Mouse (Mus musculus): ENCODE results near the gene Foxp1.

The Foxp1 gene

GRCm38 (mm10) chr6:99359036-99359698 is 163.4 kb downstream of the Foxp1 start:
- DNase-seq (ENCODE audit: low spot score) = no peak

DNA sequence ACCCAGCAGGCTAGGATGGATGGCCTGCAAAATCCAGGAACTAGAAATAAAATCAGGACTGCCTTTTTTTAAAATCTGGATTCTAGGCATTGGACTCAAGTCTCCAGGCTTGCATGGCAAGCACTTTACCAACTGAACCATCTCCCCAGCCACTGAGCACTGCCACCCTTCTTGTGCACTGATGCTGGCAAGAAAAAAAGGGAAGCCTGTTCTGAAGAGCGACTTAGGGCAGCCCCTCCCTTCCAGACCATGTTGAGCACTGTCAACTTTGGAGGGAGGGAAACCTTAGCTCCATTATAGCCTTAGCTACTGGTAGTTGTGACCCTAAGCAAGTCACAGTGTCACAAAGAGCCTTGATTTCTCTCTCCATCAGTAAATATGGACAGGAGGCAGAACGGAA is 164.6 kb downstream of the Foxp1 start:
- no peak for DNase-seq (ENCODE audit: low spot score)

DNA sequence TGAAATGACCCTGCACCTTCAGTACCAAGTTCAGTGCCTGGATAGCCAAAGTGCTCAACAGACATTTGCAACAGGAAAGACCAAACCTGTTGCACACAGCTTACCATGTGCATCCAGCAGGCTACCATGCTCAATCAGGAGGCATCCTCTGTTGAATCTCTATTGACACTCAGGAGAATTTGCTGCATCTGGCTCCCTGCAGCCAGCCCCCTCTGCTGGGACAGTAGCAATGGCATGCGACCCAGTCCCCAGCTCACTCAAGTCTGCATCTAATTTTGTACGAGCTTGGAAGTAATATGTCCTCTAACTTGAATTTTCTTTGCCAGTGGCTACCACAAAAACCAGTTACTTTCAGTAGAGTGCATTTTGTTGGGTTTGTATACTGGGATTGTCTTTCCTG is 168.2 kb downstream of the Foxp1 start:
- no peak for DNase-seq (ENCODE audit: low spot score)

DNA sequence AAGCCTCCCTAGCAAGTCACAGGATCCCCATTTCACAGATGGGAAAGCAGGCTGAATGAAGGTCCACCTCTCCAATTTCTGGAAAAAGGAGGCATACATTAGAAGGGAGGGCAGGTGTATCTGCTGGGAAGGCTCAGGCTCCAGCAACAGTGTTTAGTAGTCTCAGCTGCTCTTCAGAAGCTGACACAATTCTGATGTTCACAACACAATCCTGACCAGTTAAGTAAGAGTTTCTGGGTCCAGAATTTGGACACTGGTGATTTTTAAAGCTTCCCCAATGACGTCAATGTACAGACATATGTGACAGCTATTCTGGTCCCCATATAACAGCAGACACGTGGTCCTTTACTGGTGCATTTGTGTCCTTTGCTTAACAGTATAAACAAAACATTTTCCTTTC is 169.1 kb downstream of the Foxp1 start:
- no peak for DNase-seq (ENCODE audit: low spot score)

GRCm38 (mm10) chr6:99350566-99350965 is 172.0 kb downstream of the Foxp1 start:
- DNase-seq (ENCODE audit: low spot score) = no peak

- peak; percentile 55 for DNase-seq (ENCODE audit: low spot score)
These were observed 172.4 kb downstream of the Foxp1 start for GRCm38 (mm10) chr6:99350156-99350555.

GRCm38 (mm10) chr6:99347836-99348235 is 174.7 kb downstream of the Foxp1 start:
- peak; percentile 63 for DNase-seq (ENCODE audit: low spot score)

GRCm38 (mm10) chr6:99344966-99345365 is 177.6 kb downstream of the Foxp1 start:
- no peak for DNase-seq (ENCODE audit: low spot score)

DNA sequence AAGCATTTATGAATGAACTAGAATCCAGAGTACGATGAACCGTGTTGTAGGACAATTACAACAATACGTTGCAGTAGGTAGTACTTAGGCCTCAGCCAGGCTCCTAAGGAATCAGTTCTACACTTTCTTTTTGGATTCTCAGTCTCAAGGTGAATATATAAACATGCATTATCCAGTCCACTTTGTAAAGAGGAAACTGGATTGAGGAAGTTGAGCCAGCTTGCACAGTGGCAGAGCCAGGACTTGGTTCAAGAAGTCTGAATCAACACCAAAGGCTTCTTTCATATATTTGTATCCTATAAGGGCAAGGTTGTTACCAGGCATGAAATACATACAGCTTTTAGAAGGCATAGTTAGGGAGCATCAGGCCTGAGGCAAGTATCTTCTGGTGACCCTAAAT is 178.2 kb downstream of the Foxp1 start:
- DNase-seq (ENCODE audit: low spot score) = no peak

- DNase-seq (ENCODE audit: low spot score) = no peak
These were observed 178.7 kb downstream of the Foxp1 start for GRCm38 (mm10) chr6:99343815-99344214.

DNA sequence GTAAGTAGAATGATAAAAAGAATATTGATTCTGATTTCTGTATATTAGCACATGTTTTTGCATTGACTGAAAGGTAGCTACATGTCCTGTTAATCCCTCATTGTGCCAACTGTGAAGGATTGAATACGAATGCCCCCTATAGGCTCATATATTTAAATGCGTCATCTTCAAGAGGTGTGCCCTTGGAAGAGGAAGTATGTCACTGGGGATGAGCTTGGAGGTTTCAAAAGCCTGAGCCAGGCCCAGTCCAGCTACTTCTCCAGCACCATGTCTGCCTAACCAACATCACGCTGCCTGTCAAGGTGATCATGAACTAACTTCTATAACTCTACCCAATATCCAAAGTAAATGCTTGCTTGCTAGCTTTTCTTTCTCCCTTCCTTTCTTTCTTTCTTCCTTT is 180.1 kb downstream of the Foxp1 start:
- DNase-seq (ENCODE audit: low spot score) = no peak

DNA sequence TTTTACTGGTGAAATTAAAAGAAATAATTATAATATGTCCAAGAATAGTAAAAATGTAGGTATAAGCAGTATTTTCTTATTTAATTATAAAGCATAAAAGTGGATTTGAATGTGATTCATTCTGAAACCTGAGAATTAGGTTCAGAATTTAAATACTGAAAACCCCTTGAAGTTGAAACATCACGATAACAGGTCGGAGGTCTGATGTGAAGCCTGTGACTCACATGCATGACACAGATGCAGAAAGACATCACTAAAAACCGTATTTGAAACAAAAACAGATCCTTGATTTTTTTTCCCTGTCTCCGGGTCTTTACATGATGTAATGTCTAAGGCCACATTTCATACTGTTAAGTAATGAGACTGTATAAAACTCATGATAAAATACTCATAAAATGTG is 181.6 kb downstream of the Foxp1 start:
- no peak for DNase-seq (ENCODE audit: low spot score)

DNA sequence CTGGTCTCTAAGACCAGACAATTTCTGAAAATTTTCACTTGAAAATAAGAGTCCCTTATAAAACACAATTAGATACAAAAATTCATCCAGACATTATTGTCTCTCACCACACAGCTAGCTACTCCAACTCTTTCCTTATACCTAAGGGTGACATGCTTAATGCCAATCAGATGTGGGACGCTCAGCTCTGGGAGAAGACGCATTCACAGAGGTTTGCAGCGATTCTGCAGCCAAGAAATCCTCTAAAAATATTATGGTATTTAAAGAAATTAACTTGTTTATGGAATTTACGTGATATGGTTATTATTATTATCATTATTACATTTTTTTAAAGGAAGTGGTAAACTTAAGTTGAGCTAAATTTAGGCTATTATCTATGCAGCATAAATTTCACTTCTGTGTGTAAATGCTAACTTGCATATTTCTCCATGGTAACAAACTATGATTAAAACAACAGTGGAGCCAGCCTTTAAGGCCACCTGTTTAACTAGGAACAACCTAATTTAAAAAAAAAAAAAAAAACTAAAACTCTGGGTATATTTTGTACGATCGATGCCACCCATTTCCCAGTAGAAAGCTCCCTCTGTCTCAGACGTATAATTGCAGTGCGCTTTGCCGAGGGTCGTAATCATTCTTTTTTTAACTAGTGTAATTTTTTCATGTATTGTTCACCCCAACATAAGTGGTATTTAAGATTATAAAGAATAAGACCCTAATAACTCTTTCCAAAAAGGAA is 182.4 kb downstream of the Foxp1 start:
- no peak for DNase-seq (ENCODE audit: low spot score)

DNA sequence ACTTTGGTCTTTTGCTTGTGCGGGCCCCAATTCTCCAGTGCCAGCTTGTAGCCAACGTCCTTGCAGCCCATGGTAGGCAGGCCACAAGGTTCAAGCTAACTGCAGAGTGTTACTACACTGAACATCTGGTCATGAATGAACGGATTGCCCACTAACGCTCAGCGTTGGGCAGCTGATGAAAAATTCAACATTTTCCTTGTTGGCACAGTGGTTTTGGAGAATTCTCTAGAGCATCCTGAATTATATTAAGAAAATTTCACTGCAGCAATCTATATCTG is 183.2 kb downstream of the Foxp1 start:
- DNase-seq (ENCODE audit: low spot score) = no peak

DNA sequence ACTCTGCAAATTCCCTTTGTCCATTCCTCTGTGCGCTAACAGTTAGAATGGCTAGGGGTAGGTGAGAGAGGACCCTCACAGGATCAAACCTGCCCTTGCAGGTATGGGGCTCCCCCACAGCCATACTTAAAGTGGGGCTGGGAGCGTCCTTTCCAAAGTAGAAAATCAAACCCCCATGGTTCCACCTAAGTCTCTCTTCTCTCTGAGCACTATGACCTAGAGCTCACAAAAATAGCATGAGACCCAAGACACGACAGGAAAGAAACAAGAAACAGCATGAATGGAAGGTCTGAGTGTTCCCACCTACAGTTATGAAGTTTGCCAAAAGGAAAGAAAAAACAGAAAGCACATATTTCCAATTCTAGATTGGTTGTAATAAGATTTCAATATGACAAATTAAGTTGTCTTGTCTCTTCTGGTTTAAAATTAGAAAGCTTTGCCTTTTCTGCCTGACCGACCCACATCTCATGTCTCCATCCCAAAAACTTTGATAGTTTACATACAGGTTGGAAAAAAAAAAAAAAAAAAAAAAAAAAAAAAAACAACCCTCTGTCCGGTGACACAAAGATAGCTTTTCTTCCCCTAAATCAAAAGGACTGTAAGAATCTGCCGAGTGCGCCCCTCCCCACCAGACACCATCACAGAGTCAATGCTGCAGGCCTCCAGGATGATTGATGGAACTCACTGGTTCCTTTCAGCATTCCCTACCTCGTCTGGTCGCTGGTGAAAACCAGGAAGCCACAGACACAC is 183.8 kb downstream of the Foxp1 start:
- DNase-seq (ENCODE audit: low spot score) = peak; percentile 58

DNA sequence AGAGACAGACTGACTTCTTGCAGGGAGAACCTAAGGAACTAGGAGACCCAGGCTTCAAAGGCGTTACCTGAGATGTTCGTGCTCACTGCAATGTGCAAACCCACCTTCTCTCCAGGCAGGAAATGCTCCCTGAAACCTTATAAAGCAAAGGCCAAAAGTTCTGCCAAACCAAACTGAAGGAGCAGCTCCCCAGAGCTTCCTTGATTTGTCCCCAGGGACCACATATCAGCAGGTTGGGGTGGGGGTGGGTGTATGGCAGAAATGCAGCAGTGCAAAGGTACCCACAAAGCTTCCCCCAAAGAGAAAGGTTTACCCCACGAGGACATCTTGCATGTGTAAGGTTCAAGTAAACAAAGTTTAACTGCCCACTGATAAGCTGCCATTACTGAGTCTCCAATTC is 184.3 kb downstream of the Foxp1 start:
- DNase-seq (ENCODE audit: low spot score) = no peak

DNA sequence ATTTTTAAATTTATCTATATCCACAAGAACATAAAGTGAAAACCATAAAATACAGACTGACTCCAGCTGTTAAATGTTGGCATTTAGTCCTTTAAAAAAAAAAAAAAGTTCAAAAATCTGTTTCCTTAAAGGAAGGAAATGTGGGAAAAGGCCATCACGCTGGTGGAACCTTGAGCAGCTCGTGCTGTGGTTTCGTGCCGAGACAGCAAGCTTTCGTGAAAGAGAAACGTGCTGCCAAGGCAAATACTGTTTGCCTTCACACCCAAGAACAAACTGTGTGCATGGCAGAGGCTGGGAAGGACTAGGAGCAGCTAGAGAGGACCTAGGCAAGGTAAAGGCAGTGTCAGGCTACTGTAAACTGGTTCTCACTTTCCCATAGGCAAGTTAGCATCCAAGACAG is 184.9 kb downstream of the Foxp1 start:
- no peak for DNase-seq (ENCODE audit: low spot score)

DNA sequence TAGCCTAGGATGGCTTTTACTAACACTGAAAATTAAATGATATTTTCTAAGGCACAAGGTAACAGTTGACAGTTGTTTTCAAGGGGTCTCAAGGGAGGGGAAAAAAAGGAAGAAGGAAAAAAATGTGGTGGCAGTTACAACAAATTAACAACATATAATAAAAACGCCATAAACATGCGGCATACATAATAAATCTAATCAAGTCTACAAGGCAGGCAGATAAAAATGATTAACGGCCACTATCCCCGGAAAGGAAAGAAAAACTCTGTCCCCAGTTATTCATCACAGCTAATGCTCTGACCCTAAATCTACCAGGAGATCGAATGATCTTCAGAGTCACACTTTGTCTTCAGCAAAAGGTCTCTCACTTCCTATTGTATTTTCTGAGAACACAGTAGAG is 186.3 kb downstream of the Foxp1 start:
- no peak for DNase-seq (ENCODE audit: low spot score)

DNA sequence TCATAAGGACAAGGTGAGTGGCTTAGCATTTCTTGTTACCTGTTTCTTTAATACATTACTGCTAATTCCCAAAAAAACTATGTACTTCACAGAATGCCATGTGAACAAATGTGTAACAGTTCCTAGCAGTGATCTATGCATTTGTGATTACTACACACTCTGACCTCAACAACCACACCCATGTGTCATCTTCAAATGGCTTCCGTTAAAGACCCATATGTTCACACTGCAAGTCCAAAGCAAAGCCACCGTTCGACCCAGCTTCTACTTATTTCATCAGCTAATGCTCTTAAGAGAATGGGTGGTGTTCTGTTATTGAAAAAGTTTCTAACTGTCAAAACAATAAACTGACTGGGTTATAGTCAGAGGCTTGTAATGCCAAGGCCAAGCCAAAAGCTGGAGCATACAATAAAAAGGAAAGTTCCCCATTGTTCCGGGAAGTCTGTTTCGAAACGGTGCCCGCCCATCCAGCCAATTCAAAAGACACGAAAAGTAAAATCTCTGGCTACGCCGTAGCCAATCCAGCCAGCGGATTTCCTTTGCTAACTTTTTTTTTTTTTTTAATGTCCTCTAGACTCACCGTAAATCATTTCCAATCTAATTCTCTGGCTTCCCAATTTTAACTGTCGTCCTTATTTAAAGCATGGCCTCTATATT is 187.2 kb downstream of the Foxp1 start:
- no peak for DNase-seq (ENCODE audit: low spot score)

- DNase-seq (ENCODE audit: low spot score) = no peak
These were observed 188.3 kb downstream of the Foxp1 start for GRCm38 (mm10) chr6:99334255-99334654.

DNA sequence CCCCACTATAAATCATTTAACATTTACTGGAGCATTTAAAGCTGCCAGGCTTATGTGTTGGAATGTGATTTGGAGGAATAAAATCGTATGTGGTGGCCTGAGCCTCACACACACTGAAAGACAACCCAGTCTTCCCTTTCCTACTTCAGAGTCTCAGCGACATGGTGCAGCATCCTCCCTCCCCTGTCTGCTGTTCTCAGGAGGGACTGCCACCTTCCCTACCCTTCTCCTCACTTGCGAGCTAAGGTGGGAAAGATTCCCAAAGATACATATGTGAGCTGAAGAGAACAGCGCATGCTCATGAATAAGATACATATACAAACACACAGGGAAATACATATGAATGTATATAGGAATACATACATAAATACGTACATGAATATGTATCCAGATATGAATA is 189.4 kb downstream of the Foxp1 start:
- DNase-seq (ENCODE audit: low spot score) = no peak

DNA sequence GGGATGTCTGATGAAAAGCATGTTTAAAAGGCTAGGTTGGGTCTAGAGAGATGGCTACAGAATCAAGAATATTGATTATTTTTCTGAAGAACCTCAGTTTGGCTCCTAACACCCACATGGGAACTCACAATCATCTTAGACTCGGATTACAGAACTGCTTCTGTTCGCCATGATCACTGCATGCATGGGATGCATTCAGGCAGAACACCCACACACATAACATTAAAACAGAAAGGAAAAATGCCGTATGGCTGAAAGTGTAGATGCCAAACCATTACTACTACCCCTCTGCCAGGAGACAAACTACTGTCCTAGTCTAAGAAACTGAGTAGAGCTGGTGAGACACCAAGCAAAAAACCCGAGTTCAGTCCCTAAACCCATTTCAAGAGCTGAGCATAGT is 192.4 kb downstream of the Foxp1 start:
- no peak for DNase-seq (ENCODE audit: low spot score)

- peak; percentile 58 for DNase-seq (ENCODE audit: low spot score)
These were observed 193.9 kb downstream of the Foxp1 start for GRCm38 (mm10) chr6:99328634-99329033.

Measured in embryo, embryonic 10.5 days (tissue).